Mouse (Mus musculus) layer of hippocampus, adult 18-20 months (tissue): ENCODE data around the gene Trim10. TPM values are rescaled to one million over a fixed set of nuclear protein-coding genes. Genes with fewer than 3 reads are reported as not detected.

Experiments used
- DNase-seq, 2 experiments: peaks; one replicate each; pipeline ENCODE4 v3.0.0; 2022; ENCODE audit warnings: low spot score in 2 of 2
- long read RNA-seq: library from polyadenylated mRNA; stranded (forward); transcript quantifications from one replicate; pipeline ENCODE4 v2.0.0, GENCODE M21; 2021
- total RNA-seq, 2 experiments: library from RNA; stranded (reverse); gene quantifications; 2 replicates each; pipeline ENCODE4 v1.2.3; 2021

The Trim10 gene
- total RNA-seq = not detected
- long read RNA-seq, partial matches to known transcripts = 0 of 1 reads
- long read RNA-seq, other reads (novel, unspliced or antisense) = 1 of 1 reads

GRCm38 (mm10) chr17:36869284-36869954, at the start of gene Trim10:
Trim10 (plus strand) TSS chr17:36869574.
- DNase-seq = no peak

- peak in 1 of 2 experiments; percentile 65 for DNase-seq
These were observed 45.4 kb upstream of the Trim10 start for GRCm38 (mm10) chr17:36824005-36824404.

GRCm38 (mm10) chr17:36825525-36825924, 43.8 kb upstream of the Trim10 start:
- DNase-seq = peak in 1 of 2 experiments; percentile 14

- DNase-seq = peak; percentile 62 to 92
These were observed 43.4 kb upstream of the Trim10 start for GRCm38 (mm10) chr17:36826002-36826401.

GRCm38 (mm10) chr17:36828488-36828887, 40.9 kb upstream of the Trim10 start:
- DNase-seq = no peak

- DNase-seq = no peak
These were observed 38.9 kb upstream of the Trim10 start for GRCm38 (mm10) chr17:36830470-36830869.

GRCm38 (mm10) chr17:36832694-36833093, 36.7 kb upstream of the Trim10 start:
- no peak for DNase-seq

GRCm38 (mm10) chr17:36835591-36836426, 33.6 kb upstream of the Trim10 start:
- peak; percentile 27 to 60 for DNase-seq

GRCm38 (mm10) chr17:36836427-36836812, 33.0 kb upstream of the Trim10 start:
- DNase-seq = no peak

GRCm38 (mm10) chr17:36836874-36837647, 32.3 kb upstream of the Trim10 start, which contains the start of gene Trim26:
Trim26 (plus strand) TSS chr17:36837134.
- peak; percentile 94 to 98 for DNase-seq

GRCm38 (mm10) chr17:36839001-36839400, 30.4 kb upstream of the Trim10 start:
- DNase-seq = no peak

- no peak for DNase-seq
These were observed 29.4 kb upstream of the Trim10 start for GRCm38 (mm10) chr17:36839931-36840330.

- no peak for DNase-seq
These were observed 28.4 kb upstream of the Trim10 start for GRCm38 (mm10) chr17:36840961-36841445.

- no peak for DNase-seq
These were observed 25.7 kb upstream of the Trim10 start for GRCm38 (mm10) chr17:36843696-36844095.

- no peak for DNase-seq
These were observed 25.1 kb upstream of the Trim10 start for GRCm38 (mm10) chr17:36844286-36844719.

GRCm38 (mm10) chr17:36844725-36845124, 24.6 kb upstream of the Trim10 start:
- DNase-seq = no peak

- DNase-seq = no peak
These were observed 20.5 kb upstream of the Trim10 start for GRCm38 (mm10) chr17:36848911-36849310.

GRCm38 (mm10) chr17:36849992-36850391, 19.4 kb upstream of the Trim10 start:
- no peak for DNase-seq

GRCm38 (mm10) chr17:36851200-36851599, 18.2 kb upstream of the Trim10 start:
- DNase-seq = no peak

- DNase-seq = no peak
These were observed 17.7 kb upstream of the Trim10 start for GRCm38 (mm10) chr17:36851627-36852026.

- DNase-seq = no peak
These were observed 13.9 kb upstream of the Trim10 start for GRCm38 (mm10) chr17:36855484-36855883.
